Mouse (Mus musculus): ENCODE data around the gene Zfp143.

DNA sequence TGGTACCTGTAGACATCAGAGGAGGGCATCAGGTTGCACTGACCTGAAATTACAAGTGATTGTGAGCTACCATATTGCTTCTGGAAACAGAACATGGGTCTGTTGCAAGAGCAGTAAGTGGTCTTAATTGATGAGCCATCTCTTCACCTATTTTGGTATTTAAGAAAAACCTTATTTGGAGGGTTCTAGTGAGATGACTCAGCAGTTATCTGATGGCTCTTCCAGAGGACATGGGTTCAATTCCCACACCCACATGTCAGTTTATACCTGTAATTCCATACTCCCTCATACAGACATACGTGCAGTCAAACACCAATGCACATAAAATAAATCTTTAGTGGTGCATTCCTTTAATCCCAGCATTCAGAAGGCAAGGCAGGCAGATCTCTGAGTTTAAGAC is 82.8 kb downstream of the Zfp143 start:
- TF ChIP-seq POLR2A (IDR thresholded peaks at IDR 0.05; ENCODE audit: insufficient read depth, low read depth, low read length) (no peak), CTCF (IDR thresholded peaks at IDR 0.05) (no peak)

All from heart, adult 2 months (tissue).